Mouse (Mus musculus) limb, embryonic 14.5 days (tissue): Measurements from ENCODE around the gene Daam2. TPM values are rescaled to one million over a fixed set of nuclear protein-coding genes. Genes with fewer than 3 reads are reported as not detected.

Source experiments
- ATAC-seq: fragments of 200-750 bp; cut with Nextera tagmentation; 2 replicates; pipeline ENCODE4 v1.8.0; 2017; ENCODE audit warnings: low read depth, moderate number of reproducible peaks, moderate TSS enrichment; ENCODE audit not compliant: low FRiP score
- DNase-seq: peaks from one replicate; pipeline ENCODE4 v3.0.0-alpha.2; 2015; ENCODE audit warnings: low spot score
- H3K27ac ChIP-seq: fragments of 300-500 bp; sonication (generic); replicated peaks from 2 replicates; pipeline ENCODE4 v1.5.1; 2014; ENCODE audit warnings: low read depth, mild to moderate bottlenecking, low read length, moderate library complexity, mixed read lengths
- H3K27me3 ChIP-seq: fragments of 300-500 bp; sonication (generic); 2 replicates; pipeline ENCODE4 v1.6.1; 2014; ENCODE audit warnings: low read length, mixed read lengths; ENCODE audit not compliant: control insufficient read depth, insufficient read depth
- H3K36me3 ChIP-seq: fragments of 300-500 bp; sonication (generic); 2 replicates; pipeline ENCODE4 v1.6.1; 2014; ENCODE audit warnings: mild to moderate bottlenecking, low read length, moderate library complexity, mixed read lengths; ENCODE audit not compliant: control insufficient read depth, insufficient read depth
- H3K4me1 ChIP-seq: fragments of 300-500 bp; sonication (generic); 2 replicates; pipeline ENCODE4 v1.6.1; 2014; ENCODE audit warnings: antibody characterized with exemption, low read length, mixed read lengths; ENCODE audit not compliant: control insufficient read depth, insufficient read depth
- H3K4me2 ChIP-seq: fragments of 300-500 bp; sonication (generic); replicated peaks from 2 replicates; pipeline ENCODE4 v1.6.1; 2014; ENCODE audit warnings: low read depth, mild to moderate bottlenecking, low read length, moderate library complexity; ENCODE audit not compliant: severe bottlenecking
- H3K4me3 ChIP-seq: fragments of 300-500 bp; sonication (generic); replicated peaks from 2 replicates; pipeline ENCODE4 v1.5.1; 2014; ENCODE audit warnings: low read length
- H3K9ac ChIP-seq: fragments of 300-500 bp; sonication (generic); 2 replicates; pipeline ENCODE4 v1.6.1; 2014; ENCODE audit warnings: mild to moderate bottlenecking, low read depth, low read length, moderate library complexity; ENCODE audit not compliant: severe bottlenecking
- H3K9me3 ChIP-seq: fragments of 300-500 bp; sonication (generic); 2 replicates; pipeline ENCODE4 v1.6.1; 2016; ENCODE audit warnings: low read length; ENCODE audit not compliant: control insufficient read depth
- POLR2A ChIP-seq: fragments of 200-500 bp; IDR thresholded peaks from 2 replicates; pipeline ENCODE4 v1.8.0; 2012; ENCODE audit warnings: inconsistent platforms, mild to moderate bottlenecking, moderate library complexity, borderline replicate concordance; ENCODE audit not compliant: insufficient read depth, insufficient read length; ENCODE audit errors: extremely low read depth
- WGBS: fragments of 180-500 bp; shearing (Covaris S2); extraction: QIAGEN DNeasy Blood & Tissue Kit; methylation state at CpG from one replicate; pipeline ENCODE4 v1.1.7; 2014; 5-methylcytosine and 5-hydroxymethylcytosine counted together
- polyA plus RNA-seq, 2 experiments: library from polyadenylated mRNA; depleted of rRNA in 1 of 2; stranded (reverse) in 1 of 2; unstranded in 1 of 2; fragments of >200 nt; fragmentation: Nextera tagmentation in 1 of 2; extraction: Ambion mirVana in 1 of 2; gene quantifications; 2 replicates each; pipeline versions ENCODE4 v1.2.1 to v1.2.3; 2012 to 2014

Gene Daam2
- polyA plus RNA-seq, 2 experiments = 8.7 to 30.0 TPM

GRCm38 (mm10) chr17:49526566-49526965 is 37.6 kb downstream of the Daam2 start:
- WGBS = 78% methylated on average over 5 of the region's 5 CpGs
- Histone ChIP-seq H3K4me2 (no peak overlapping the region), H3K9ac (no peak overlapping the region), H3K9me3 (no peaks in the 10 kb centered on the region), H3K36me3 (no peaks in the 10 kb centered on the region), H3K27ac (no peak overlapping the region), H3K4me3 (no peak overlapping the region), H3K27me3 (no peaks in the 10 kb centered on the region), H3K4me1 (0 out of 2 replicates have a peak, but pooled peaks cover 4% of the 10 kb centered on the region)
- no peak for TF ChIP-seq POLR2A
- DNase-seq (no peak), ATAC-seq (no peak)

DNA sequence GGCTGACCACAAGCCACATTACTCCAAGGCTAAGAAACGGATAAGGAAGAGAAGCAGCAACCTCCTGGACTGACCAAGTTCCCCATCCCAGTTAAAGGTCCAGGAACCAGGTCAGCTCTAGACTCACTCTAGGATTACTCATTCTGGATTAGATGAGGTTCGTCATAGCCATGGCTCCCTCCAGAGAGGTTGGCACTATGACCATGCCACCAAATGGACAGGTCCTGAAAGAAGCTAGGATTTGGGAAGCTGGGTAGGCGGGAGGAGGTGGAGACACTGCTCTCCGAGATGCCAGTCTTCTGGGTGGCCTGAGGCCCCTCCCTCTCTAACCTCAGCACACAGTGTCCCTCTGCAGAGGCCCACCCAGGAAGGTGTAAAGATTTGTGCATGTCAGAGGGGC is 38.2 kb downstream of the Daam2 start:
- no peak overlapping the region for H3K4me2 ChIP-seq
- DNase-seq (no peak), ATAC-seq (no peak)
- no peak for TF ChIP-seq POLR2A
- no peak overlapping the region for H3K4me3 ChIP-seq
- H3K9me3 ChIP-seq = no peaks in the 10 kb centered on the region
- 79% methylated on average over 4 of the region's 4 CpGs for WGBS
- no peak overlapping the region for H3K27ac ChIP-seq
- no peak overlapping the region for H3K9ac ChIP-seq
- no peaks in the 10 kb centered on the region for H3K36me3 ChIP-seq
- no peaks in the 10 kb centered on the region for H3K27me3 ChIP-seq
- H3K4me1 ChIP-seq = 0 out of 2 replicates have a peak, but pooled peaks cover 4% of the 10 kb centered on the region

DNA sequence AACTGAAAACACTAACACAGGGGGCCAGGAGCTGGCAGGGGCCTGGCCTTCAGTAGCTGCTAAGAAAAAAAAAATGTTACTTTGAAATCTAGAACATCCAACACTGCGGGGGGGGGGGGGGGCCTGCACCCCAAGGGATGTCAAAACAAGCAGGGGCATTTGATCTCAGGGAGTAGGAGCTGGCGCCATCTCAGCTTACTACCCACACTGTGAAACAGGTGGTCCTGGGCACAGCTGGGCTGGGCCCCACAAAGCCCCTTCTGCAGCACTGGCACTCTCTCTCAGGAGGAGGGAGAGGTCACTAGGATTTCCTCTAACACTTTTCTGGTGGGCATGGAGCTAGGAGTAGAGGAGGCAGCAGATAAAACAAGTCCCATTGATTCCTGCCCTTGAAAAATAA is 39.6 kb downstream of the Daam2 start:
- no peaks in the 10 kb centered on the region for H3K9me3 ChIP-seq
- H3K9ac ChIP-seq = no peak overlapping the region
- H3K27ac ChIP-seq = no peak overlapping the region
- ATAC-seq = 0 out of 2 replicates have a peak, but pooled peaks have one; percentile 49
- H3K4me2 ChIP-seq = no peak overlapping the region
- H3K36me3 ChIP-seq = no peaks in the 10 kb centered on the region
- 50% methylated on average over 1 of the region's 2 CpGs for WGBS
- H3K27me3 ChIP-seq = no peaks in the 10 kb centered on the region
- no peak overlapping the region for H3K4me3 ChIP-seq
- TF ChIP-seq POLR2A = no peak
- no peak for DNase-seq
- H3K4me1 ChIP-seq = peaks cover 7% of the 10 kb centered on the region; the same call in 1 of the 2 replicates

DNA sequence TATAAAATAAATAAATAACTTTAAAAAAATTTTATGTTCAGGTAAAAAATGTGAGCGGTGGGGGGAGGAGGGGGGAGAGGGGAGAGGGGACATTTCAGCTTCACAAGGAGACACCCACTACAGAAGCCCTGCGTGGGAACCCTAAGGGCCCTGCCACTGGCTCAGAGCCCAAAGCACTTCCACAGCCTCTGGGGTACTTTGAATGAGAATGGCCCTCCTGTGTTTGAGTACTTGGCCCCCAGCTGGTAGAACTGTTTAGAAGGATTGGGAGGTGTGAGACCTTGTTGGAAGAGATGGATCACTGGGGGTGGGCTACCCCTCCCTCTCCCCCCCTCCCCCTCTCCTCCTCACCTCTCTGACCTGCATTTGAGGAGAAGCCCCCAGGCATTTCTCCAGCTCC is 41.7 kb downstream of the Daam2 start:
- Histone ChIP-seq H3K9ac (no peak overlapping the region), H3K4me2 (no peak overlapping the region), H3K4me1 (peaks cover 7% of the 10 kb centered on the region; the same call in 1 of the 2 replicates), H3K27me3 (no peaks in the 10 kb centered on the region), H3K27ac (no peak overlapping the region), H3K4me3 (no peak overlapping the region), H3K36me3 (no peaks in the 10 kb centered on the region), H3K9me3 (no peaks in the 10 kb centered on the region)
- no peak for ATAC-seq
- no peak for DNase-seq
- no peak for TF ChIP-seq POLR2A
- WGBS = 40% methylated on average over 2 of the region's 2 CpGs

GRCm38 (mm10) chr17:49522002-49522401 is 42.1 kb downstream of the Daam2 start:
- no peak for TF ChIP-seq POLR2A
- H3K9me3 ChIP-seq = no peaks in the 10 kb centered on the region
- WGBS = 43% methylated on average over 7 of the region's 7 CpGs
- peaks cover 7% of the 10 kb centered on the region; the same call in 1 of the 2 replicates for H3K4me1 ChIP-seq
- DNase-seq (no peak), ATAC-seq (no peak)
- H3K9ac ChIP-seq = no peak overlapping the region
- H3K27me3 ChIP-seq = no peaks in the 10 kb centered on the region
- H3K36me3 ChIP-seq = no peaks in the 10 kb centered on the region
- no peak overlapping the region for H3K4me3 ChIP-seq
- no peak overlapping the region for H3K27ac ChIP-seq
- no peak overlapping the region for H3K4me2 ChIP-seq

DNA sequence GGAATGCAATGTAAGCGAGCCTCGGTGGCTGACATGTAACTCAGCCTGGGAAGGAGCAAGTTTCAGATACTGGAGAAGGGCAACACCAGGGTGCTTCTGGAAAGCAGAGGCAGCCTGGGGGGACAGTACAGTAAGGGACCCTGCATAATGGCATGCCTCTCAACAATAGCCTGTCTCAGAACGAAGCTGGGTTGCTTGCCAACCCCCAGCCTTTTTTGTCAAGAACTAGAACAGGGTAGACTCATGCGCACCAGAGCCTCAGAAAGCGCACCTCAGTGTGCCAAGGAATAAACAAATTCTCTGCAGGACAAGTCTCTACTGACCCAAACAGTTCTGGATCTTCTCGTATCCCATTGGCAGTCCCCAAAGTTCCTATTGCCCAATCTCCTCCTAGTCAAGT is 43.5 kb downstream of the Daam2 start:
- no peak for ATAC-seq

More for the DNA sequence above, 43.5 kb downstream of the Daam2 start:
- no peaks in the 10 kb centered on the region for H3K36me3 ChIP-seq
- no peaks in the 10 kb centered on the region for H3K27me3 ChIP-seq
- WGBS = 79% methylated on average over 6 of the region's 6 CpGs
- H3K27ac ChIP-seq = no peak overlapping the region
- H3K4me1 ChIP-seq = peaks cover 13% of the 10 kb centered on the region
- no peak for DNase-seq
- no peak overlapping the region for H3K4me2 ChIP-seq
- TF ChIP-seq POLR2A = no peak
- no peak overlapping the region for H3K9ac ChIP-seq
- H3K4me3 ChIP-seq = no peak overlapping the region
- H3K9me3 ChIP-seq = no peaks in the 10 kb centered on the region
